Mouse (Mus musculus) macrophage (primary cell): ENCODE measurements around the gene Il10rb. TPM values are rescaled to one million over a fixed set of nuclear protein-coding genes. Genes with fewer than 3 reads are reported as not detected.
"Not testable (repeated sequence)": the region's sequence is repeated elsewhere in the genome, so short reads cannot be mapped to it uniquely, and the experiment has no call there.

Experiments
- H3K27ac ChIP-seq: fragments of 350-480 bp; formaldehyde crosslinking; 2 replicates; pipeline ENCODE4 v1.9.0; 2021
- H3K36me3 ChIP-seq: fragments of 350-480 bp; formaldehyde crosslinking; 2 replicates; pipeline ENCODE4 v1.9.0; 2021; ENCODE audit errors: inconsistent target
- H3K4me3 ChIP-seq: fragments of 350-480 bp; formaldehyde crosslinking; 2 replicates; pipeline ENCODE4 v1.9.0; 2021; ENCODE audit errors: inconsistent target
- H3K79me2 ChIP-seq: fragments of 350-480 bp; formaldehyde crosslinking; 2 replicates; pipeline ENCODE4 v1.9.0; 2021; ENCODE audit errors: inconsistent target
- WGBS: methylation state at CpG from one replicate; pipeline ENCODE4 v1.1.7; 2026; ENCODE audit warnings: inconsistent platforms; ENCODE audit not compliant: missing documents; 5-methylcytosine and 5-hydroxymethylcytosine counted together
- polyA plus RNA-seq: library from polyadenylated mRNA; stranded (reverse); fragments of 250-400 nt; gene quantifications from 3 replicates; pipeline ENCODE4 v1.2.4, GENCODE M21; 2018; ENCODE audit warnings: inconsistent platforms

The Il10rb gene
- polyA plus RNA-seq, 1 experiment from 2014 or later, result 533 TPM

- 19% methylated on average over 9 of the region's 9 CpGs for WGBS
- H3K79me2 ChIP-seq, result peaks cover 75% of the 10 kb centered on the region
- H3K36me3 ChIP-seq, result peaks cover 54% of the 10 kb centered on the region
- H3K27ac ChIP-seq, result peak overlapping the region; percentile 92
- H3K4me3 ChIP-seq, result no peak overlapping the region
Measured at GRCm38 (mm10) chr16:91415391-91416189, 9.6 kb downstream of the Il10rb start.

DNA sequence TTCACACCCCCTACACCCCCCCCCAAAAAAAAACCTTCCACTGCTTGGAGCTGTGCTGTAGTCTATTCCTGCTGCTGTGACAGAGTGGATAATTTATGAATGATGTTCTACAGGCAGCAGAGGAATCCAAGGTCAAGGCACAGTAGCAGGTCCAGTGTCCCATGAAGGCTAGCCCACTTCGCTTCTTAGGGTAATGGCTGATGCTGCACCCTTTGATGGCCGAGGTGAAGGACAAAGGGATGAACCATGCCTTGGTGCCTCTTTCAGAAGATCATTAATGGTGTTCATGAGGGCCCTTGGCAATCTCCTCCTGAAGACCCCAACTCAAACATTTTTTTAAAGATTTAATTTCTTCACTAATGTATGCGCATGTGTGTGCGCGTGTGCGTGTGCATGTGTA, 10.4 kb downstream of the Il10rb start:
- peaks cover 62% of the 10 kb centered on the region for H3K36me3 ChIP-seq

GRCm38 (mm10) chr16:91416938-91417337, 11.0 kb downstream of the Il10rb start:
- H3K4me3 ChIP-seq, result no peak overlapping the region
- H3K36me3 ChIP-seq, result peaks cover 65% of the 10 kb centered on the region
- WGBS, result 98% methylated on average over 6 of the region's 7 CpGs
- peak overlapping the region; percentile 92 for H3K27ac ChIP-seq
- peaks cover 63% of the 10 kb centered on the region for H3K79me2 ChIP-seq

More for the DNA sequence above, 10.4 kb downstream of the Il10rb start:
- H3K4me3 ChIP-seq, result no peak overlapping the region
- H3K79me2 ChIP-seq, result peaks cover 69% of the 10 kb centered on the region
- peak overlapping the region; percentile 92 for H3K27ac ChIP-seq
- 96% methylated on average over 6 of the region's 6 CpGs for WGBS

GRCm38 (mm10) chr16:91418531-91418930, 12.6 kb downstream of the Il10rb start:
- WGBS, result 89% methylated on average over 5 of the region's 5 CpGs

DNA sequence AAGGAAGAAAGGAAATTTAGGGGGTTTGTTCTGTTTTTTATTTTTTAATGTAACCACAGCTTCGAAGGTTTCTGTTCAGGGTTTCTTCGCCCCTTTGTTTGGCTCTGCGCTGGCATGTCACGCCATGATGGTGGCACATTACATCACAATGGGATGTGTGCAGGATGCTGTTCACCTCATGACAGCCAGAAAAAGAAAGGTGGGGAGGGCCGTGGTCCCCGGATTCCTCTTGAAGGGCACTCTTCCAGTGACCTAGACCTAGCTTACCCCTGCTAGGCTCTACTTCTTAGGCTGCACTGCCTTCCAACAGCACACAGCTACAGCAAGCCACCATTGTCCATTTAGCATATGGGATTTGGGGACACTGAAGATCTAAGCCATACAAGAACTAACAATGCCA, 19.9 kb downstream of the Il10rb start:
- H3K79me2 ChIP-seq, result no peaks in the 10 kb centered on the region; the same call in 1 of the 2 replicates
- peaks cover 64% of the 10 kb centered on the region for H3K36me3 ChIP-seq
- WGBS, result 93% methylated on average over 6 of the region's 6 CpGs
- no peak overlapping the region for H3K27ac ChIP-seq
- H3K4me3 ChIP-seq, result no peak overlapping the region

More at GRCm38 (mm10) chr16:91418531-91418930, 12.6 kb downstream of the Il10rb start:
- H3K36me3 ChIP-seq, result peaks cover 75% of the 10 kb centered on the region
- H3K4me3 ChIP-seq, result no peak overlapping the region
- peak overlapping the region; percentile 2; the same call in 1 of the 2 replicates for H3K27ac ChIP-seq
- peaks cover 47% of the 10 kb centered on the region for H3K79me2 ChIP-seq

- Histone ChIP-seq H3K36me3 (peaks cover 56% of the 10 kb centered on the region), H3K27ac (no peak overlapping the region), H3K79me2 (no peaks in the 10 kb centered on the region; the same call in 1 of the 2 replicates), H3K4me3 (no peak overlapping the region)
- 93% methylated on average over 4 of the region's 4 CpGs for whole genome bisulfite sequencing
Measured at GRCm38 (mm10) chr16:91426586-91426985, 20.6 kb downstream of the Il10rb start.

DNA sequence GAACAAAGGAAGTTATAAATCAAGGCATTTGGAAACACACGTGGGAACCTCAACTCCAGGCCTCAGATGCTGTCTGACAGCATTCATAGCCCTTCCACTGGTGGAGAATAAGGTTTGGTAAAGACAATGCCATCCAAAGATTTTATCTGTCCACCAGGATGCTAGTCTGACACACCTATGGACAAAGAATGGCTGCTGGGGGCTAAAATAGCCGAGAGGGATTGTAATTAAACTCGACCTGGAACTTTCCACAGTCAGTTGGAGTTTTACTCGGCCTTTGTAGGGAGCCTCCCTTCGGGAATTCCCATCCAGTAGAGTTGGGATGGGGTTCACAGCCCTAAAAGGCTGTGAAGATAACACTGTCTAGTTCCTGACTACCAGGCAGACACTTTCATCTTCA, 21.5 kb downstream of the Il10rb start:
- Histone ChIP-seq H3K4me3 (no peak overlapping the region), H3K36me3 (peaks cover 47% of the 10 kb centered on the region), H3K27ac (no peak overlapping the region), H3K79me2 (no peaks in the 10 kb centered on the region)
- 91% methylated on average over 5 of the region's 5 CpGs for WGBS

- Histone ChIP-seq H3K27ac (no peak overlapping the region), H3K4me3 (no peak overlapping the region), H3K36me3 (peaks cover 38% of the 10 kb centered on the region), H3K79me2 (no peaks in the 10 kb centered on the region)
- WGBS, result 93% methylated on average over 8 of the region's 8 CpGs
Measured at GRCm38 (mm10) chr16:91428259-91428865, 22.4 kb downstream of the Il10rb start.

DNA sequence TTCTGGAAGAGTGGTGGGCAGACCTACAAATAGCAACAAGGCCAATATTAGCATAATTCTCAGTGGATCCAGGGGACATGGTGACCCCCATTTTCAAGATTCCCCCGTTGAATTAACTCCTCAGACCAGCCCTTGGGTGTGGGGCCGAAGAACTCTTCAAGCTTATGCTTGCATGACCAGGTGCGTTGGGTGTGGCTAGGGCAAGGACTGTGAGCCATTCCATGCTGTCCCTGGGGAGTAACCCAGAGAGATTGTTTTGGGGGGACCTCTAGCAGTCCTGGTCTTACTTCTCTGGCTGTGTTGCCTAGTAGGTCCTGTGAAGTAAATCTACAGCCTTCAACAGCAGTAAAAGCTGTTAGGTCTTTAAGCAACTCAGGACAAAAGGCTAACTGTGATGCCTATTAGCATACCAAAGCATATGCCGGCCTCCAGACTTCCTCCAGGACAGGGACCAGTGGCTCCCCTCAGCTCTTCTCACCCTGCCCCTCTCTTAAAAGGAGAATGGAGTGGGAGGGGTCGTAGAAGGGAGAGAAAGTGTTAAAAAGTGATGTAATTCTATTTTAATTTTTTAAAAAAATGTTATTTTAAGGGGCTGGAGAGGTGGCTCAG, 26.9 kb downstream of the Il10rb start:
- H3K27ac ChIP-seq, result peak overlapping the region; percentile 36
- no peaks in the 10 kb centered on the region for H3K36me3 ChIP-seq
- WGBS, result 79% methylated on average over 5 of the region's 5 CpGs
- no peak overlapping the region for H3K4me3 ChIP-seq
- H3K79me2 ChIP-seq, result no peaks in the 10 kb centered on the region

DNA sequence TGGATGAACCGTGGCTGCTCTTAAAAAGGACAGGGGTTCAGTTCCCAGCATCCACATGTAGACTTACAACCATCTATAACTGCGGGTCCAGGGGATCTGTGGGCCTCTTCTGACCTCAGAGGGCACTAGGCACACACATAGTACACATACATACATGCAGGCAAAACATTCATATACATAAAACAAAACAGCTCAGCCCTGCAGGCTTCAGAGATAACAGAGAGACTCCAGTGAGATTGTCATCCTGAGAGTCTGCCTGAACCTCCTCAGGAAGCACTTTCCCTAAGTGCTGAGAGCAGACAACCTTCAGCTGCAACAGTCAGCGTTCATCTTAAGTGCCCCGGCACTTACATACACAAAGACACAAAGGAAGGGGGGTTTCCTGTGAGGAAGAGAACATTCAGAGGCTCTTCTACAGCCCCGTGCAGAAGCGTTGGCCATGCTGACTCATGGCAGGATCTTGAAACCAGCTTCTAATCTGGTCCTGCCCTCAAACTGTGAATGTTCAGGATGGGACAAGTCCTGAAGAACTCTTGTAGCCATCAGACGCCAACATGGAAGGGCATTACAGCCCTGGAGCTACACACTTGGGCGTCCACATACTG, 27.5 kb downstream of the Il10rb start:
- H3K79me2 ChIP-seq, result no peaks in the 10 kb centered on the region
- peak overlapping the region; percentile 36 for H3K27ac ChIP-seq
- H3K36me3 ChIP-seq, result no peaks in the 10 kb centered on the region
- H3K4me3 ChIP-seq, result no peak overlapping the region
- WGBS, result 35% methylated on average over 8 of the region's 8 CpGs

DNA sequence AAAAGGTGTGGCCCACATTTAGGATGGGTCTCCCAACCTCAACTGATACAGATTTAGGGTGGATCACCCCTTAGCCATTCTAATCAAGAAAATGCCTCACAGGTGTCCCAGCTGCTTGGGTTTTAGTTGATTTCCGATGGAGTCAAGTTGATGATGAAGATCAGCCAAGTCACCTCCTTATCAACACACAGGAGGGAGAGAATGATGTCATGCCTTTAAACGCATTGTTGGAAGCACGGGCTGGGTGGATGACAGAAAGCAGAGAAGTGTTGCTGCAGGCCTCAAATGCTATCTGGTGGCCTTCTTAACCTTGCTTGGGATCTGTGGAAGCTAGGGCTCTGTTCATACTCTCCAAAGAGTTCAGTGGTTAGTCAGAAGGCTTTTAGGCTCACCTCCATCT, 28.2 kb downstream of the Il10rb start:
- Histone ChIP-seq H3K27ac (peak overlapping the region; percentile 36), H3K4me3 (no peak overlapping the region), H3K79me2 (no peaks in the 10 kb centered on the region), H3K36me3 (no peaks in the 10 kb centered on the region)
- WGBS, result 100% methylated on average over 3 of the region's 3 CpGs

- H3K36me3 ChIP-seq, result no peaks in the 10 kb centered on the region
- 36% methylated on average over 3 of the region's 3 CpGs for WGBS
- H3K79me2 ChIP-seq, result no peaks in the 10 kb centered on the region
- peak overlapping the region; percentile 71 for H3K27ac ChIP-seq
- H3K4me3 ChIP-seq, result no peak overlapping the region
Measured at GRCm38 (mm10) chr16:91438081-91438480, 32.1 kb downstream of the Il10rb start.

- H3K4me3 ChIP-seq, H3K36me3 ChIP-seq, H3K79me2 ChIP-seq: not testable (repeated sequence)
- H3K27ac ChIP-seq, result peak overlapping the region; percentile 71
- whole genome bisulfite sequencing, result 67% methylated on average over 1 of the region's 1 CpGs
Measured at GRCm38 (mm10) chr16:91438599-91438998, 32.6 kb downstream of the Il10rb start.

GRCm38 (mm10) chr16:91441366-91441765, 35.4 kb downstream of the Il10rb start:
- no peaks in the 10 kb centered on the region for H3K36me3 ChIP-seq
- H3K4me3 ChIP-seq, result no peak overlapping the region
- peak overlapping the region; percentile 17 for H3K27ac ChIP-seq
- no peaks in the 10 kb centered on the region for H3K79me2 ChIP-seq
- 34% methylated on average over 7 of the region's 7 CpGs for WGBS
